Mouse (Mus musculus): Measurements from ENCODE around the gene 4930562C15Rik. TPM values are rescaled to one million over a fixed set of nuclear protein-coding genes. Genes with fewer than 3 reads are reported as not detected.

Gene 4930562C15Rik
- polyA plus RNA-seq, 1 experiment: not detected

DNA sequence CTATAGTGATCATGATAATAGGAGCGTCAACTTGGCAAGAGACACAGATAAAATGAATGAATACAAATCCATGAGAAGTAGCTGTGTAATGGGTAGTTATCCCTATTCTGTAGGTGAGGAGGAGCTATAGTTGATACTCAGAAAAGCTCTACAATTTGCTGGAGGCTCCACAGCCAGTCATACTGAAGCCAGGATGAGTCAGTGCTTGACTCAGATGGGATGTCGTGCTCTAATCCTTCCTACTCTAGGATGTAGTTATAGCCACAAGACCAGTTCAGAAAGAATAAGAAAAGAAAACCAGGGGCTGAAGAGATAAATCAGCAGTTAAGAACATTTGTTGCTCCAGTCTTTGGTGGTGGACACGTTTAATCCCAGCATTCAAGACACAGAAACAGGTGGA, 2.4 kb downstream of the 4930562C15Rik start:
- Histone ChIP-seq H3K4me3 (ENCODE audit: extremely low read depth, insufficient read depth, insufficient read length) (no peak overlapping the region), H3K36me3 (ENCODE audit: control insufficient read depth, insufficient read depth, low read length) (no peaks in the 10 kb centered on the region), H3K27ac (ENCODE audit: insufficient read depth, low read length) (no peak overlapping the region), H3K4me1 (ENCODE audit: control insufficient read depth, insufficient read depth, insufficient read length) (no peaks in the 10 kb centered on the region), H3K27me3 (ENCODE audit: control insufficient read depth, insufficient read depth, low read length) (no peaks in the 10 kb centered on the region)
- 87% methylated on average over 3 of the region's 3 CpGs for WGBS
- TF ChIP-seq CTCF (IDR thresholded peaks at IDR 0.05; ENCODE audit: extremely low read depth, insufficient read depth, insufficient read length, insufficient replicate concordance) (no peak), POLR2A (IDR thresholded peaks at IDR 0.05; ENCODE audit: low read depth, low read length) (no peak)
- DNase-seq (ENCODE audit: low read depth in 1 of 2, low spot score in 2 of 2): no peak

DNA sequence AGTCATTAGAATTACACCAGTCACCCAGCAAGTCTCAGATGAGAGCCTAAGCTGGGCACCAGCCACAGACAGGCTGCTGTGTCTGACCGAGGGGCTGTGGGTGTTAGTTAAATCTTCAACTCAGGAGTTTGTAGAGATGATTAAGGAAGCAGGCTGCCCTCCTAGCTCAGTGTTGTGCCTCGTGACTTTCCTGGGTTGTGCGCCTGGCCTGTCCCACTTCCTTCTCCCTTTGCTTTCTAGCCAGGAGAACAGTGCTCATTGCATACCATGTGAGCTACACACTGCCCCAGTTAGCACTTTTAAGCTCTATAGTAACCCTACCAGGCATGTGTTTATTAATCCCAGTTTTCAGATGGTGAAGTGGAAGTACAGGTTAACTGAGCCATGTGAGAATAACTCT, 4.3 kb downstream of the 4930562C15Rik start:
- WGBS: 61% methylated on average over 3 of the region's 3 CpGs
- no peak for DNase-seq (ENCODE audit: low read depth in 1 of 2, low spot score in 2 of 2)
- H3K27me3 ChIP-seq (ENCODE audit: control insufficient read depth, insufficient read depth, low read length): no peaks in the 10 kb centered on the region
- H3K4me1 ChIP-seq (ENCODE audit: control insufficient read depth, insufficient read depth, insufficient read length): no peaks in the 10 kb centered on the region
- TF ChIP-seq POLR2A (IDR thresholded peaks at IDR 0.05; ENCODE audit: low read depth, low read length): no peak
- no peak for TF ChIP-seq CTCF (IDR thresholded peaks at IDR 0.05; ENCODE audit: extremely low read depth, insufficient read depth, insufficient read length, insufficient replicate concordance)
- H3K27ac ChIP-seq (ENCODE audit: insufficient read depth, low read length): no peak overlapping the region
- no peaks in the 10 kb centered on the region for H3K36me3 ChIP-seq (ENCODE audit: control insufficient read depth, insufficient read depth, low read length)
- H3K4me3 ChIP-seq (ENCODE audit: extremely low read depth, insufficient read depth, insufficient read length): no peak overlapping the region

GRCm38 (mm10) chr16:4840231-4840630, 5.0 kb downstream of the 4930562C15Rik start:
- TF ChIP-seq CTCF (IDR thresholded peaks at IDR 0.05; ENCODE audit: extremely low read depth, insufficient read depth, insufficient read length, insufficient replicate concordance): no peak
- no peak for TF ChIP-seq POLR2A (IDR thresholded peaks at IDR 0.05; ENCODE audit: low read depth, low read length)
- Histone ChIP-seq H3K4me1 (ENCODE audit: control insufficient read depth, insufficient read depth, insufficient read length) (no peaks in the 10 kb centered on the region), H3K27me3 (ENCODE audit: control insufficient read depth, insufficient read depth, low read length) (no peaks in the 10 kb centered on the region), H3K36me3 (ENCODE audit: control insufficient read depth, insufficient read depth, low read length) (no peaks in the 10 kb centered on the region), H3K27ac (ENCODE audit: insufficient read depth, low read length) (no peak overlapping the region), H3K4me3 (ENCODE audit: extremely low read depth, insufficient read depth, insufficient read length) (no peak overlapping the region)
- no peak for DNase-seq (ENCODE audit: low read depth in 1 of 2, low spot score in 2 of 2)
- 78% methylated on average over 8 of the region's 8 CpGs for WGBS

GRCm38 (mm10) chr16:4847041-4847440, 11.8 kb downstream of the 4930562C15Rik start:
- TF ChIP-seq POLR2A (IDR thresholded peaks at IDR 0.05; ENCODE audit: low read depth, low read length) (no peak), CTCF (IDR thresholded peaks at IDR 0.05; ENCODE audit: extremely low read depth, insufficient read depth, insufficient read length, insufficient replicate concordance) (no peak)
- WGBS: 32% methylated on average over 3 of the region's 3 CpGs
- DNase-seq (ENCODE audit: low read depth in 1 of 2, low spot score in 2 of 2): peak; percentile 60 to 63
- Histone ChIP-seq H3K36me3 (ENCODE audit: control insufficient read depth, insufficient read depth, low read length) (no peaks in the 10 kb centered on the region), H3K4me3 (ENCODE audit: extremely low read depth, insufficient read depth, insufficient read length) (no peak overlapping the region), H3K4me1 (ENCODE audit: control insufficient read depth, insufficient read depth, insufficient read length) (peaks cover 14% of the 10 kb centered on the region; the same call in 1 of the 2 replicates), H3K27ac (ENCODE audit: insufficient read depth, low read length) (no peak overlapping the region), H3K27me3 (ENCODE audit: control insufficient read depth, insufficient read depth, low read length) (no peaks in the 10 kb centered on the region)

GRCm38 (mm10) chr16:4848090-4848489, 12.9 kb downstream of the 4930562C15Rik start:
- no peak for DNase-seq (ENCODE audit: low read depth in 1 of 2, low spot score in 2 of 2)
- no peaks in the 10 kb centered on the region for H3K36me3 ChIP-seq (ENCODE audit: control insufficient read depth, insufficient read depth, low read length)
- WGBS: 90% methylated on average over 2 of the region's 2 CpGs
- no peak overlapping the region for H3K27ac ChIP-seq (ENCODE audit: insufficient read depth, low read length)
- TF ChIP-seq CTCF (IDR thresholded peaks at IDR 0.05; ENCODE audit: extremely low read depth, insufficient read depth, insufficient read length, insufficient replicate concordance): no peak
- TF ChIP-seq POLR2A (IDR thresholded peaks at IDR 0.05; ENCODE audit: low read depth, low read length): no peak
- H3K27me3 ChIP-seq (ENCODE audit: control insufficient read depth, insufficient read depth, low read length): no peaks in the 10 kb centered on the region
- H3K4me3 ChIP-seq (ENCODE audit: extremely low read depth, insufficient read depth, insufficient read length): no peak overlapping the region
- H3K4me1 ChIP-seq (ENCODE audit: control insufficient read depth, insufficient read depth, insufficient read length): peaks cover 14% of the 10 kb centered on the region; the same call in 1 of the 2 replicates

DNA sequence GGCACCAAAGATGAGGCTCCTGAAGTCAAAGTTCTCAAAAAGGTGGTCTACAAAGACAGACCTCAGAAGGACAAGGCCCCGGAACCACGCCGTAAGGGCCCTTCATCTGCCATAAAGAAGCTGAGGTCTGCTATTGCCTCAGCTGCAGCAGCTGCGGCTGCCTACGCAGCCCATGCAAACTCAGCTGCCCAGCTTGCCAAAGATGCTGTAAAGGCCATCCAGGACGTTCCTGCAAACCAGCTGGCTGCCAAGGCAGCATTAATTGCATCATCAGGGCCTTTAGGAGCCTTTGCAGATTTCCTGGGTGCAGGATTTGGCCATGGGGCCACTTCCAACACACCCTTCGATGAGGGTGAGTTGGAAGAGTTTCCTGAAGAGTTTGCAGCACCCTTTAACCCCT, 15.1 kb downstream of the 4930562C15Rik start:
- no peak for TF ChIP-seq CTCF (IDR thresholded peaks at IDR 0.05; ENCODE audit: extremely low read depth, insufficient read depth, insufficient read length, insufficient replicate concordance)
- no peak for TF ChIP-seq POLR2A (IDR thresholded peaks at IDR 0.05; ENCODE audit: low read depth, low read length)
- H3K36me3 ChIP-seq (ENCODE audit: control insufficient read depth, insufficient read depth, low read length): no peaks in the 10 kb centered on the region
- H3K4me1 ChIP-seq (ENCODE audit: control insufficient read depth, insufficient read depth, insufficient read length): peaks cover 14% of the 10 kb centered on the region; the same call in 1 of the 2 replicates
- H3K4me3 ChIP-seq (ENCODE audit: extremely low read depth, insufficient read depth, insufficient read length): no peak overlapping the region
- H3K27me3 ChIP-seq (ENCODE audit: control insufficient read depth, insufficient read depth, low read length): no peaks in the 10 kb centered on the region
- no peak overlapping the region for H3K27ac ChIP-seq (ENCODE audit: insufficient read depth, low read length)
- no peak for DNase-seq (ENCODE audit: low read depth in 1 of 2, low spot score in 2 of 2)
- WGBS: 79% methylated on average over 7 of the region's 7 CpGs

DNA sequence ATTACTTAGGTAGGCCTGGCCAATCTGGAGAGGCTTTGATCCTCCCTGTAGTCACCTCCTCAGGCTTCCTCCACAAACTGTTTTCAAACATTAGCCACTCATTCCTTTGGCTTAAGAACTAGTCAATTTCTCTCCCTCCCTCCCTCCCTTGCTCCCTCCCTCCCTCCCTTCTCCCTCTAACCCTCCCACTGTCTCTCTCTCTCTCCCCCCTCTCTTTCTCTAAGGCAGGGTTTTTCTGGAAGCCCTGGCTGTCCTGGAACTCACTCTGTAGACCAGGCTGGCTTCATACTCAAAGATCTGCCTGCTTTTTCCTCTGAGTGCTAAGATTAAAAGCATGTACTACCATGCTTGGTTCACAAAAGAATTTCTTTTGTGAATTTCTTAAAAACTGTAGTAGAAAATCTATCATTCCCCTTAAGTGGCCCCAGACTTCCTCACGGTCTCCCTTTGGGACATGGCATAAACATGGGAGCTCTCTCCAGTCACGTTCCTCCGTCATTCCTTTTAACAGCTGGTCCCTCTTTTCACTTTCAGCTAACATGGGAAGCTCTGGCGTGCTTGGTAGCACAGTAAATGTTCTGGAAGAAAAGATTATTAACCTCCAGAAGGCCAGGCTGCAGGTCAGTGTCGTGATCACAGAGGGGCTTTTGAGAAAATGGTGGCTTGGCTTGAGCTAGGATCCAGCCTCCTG, 15.9 kb downstream of the 4930562C15Rik start:
- H3K4me3 ChIP-seq (ENCODE audit: extremely low read depth, insufficient read depth, insufficient read length): no peak overlapping the region
- WGBS: 87% methylated on average over 5 of the region's 5 CpGs
- peaks cover 14% of the 10 kb centered on the region; the same call in 1 of the 2 replicates for H3K4me1 ChIP-seq (ENCODE audit: control insufficient read depth, insufficient read depth, insufficient read length)
- no peak overlapping the region for H3K27ac ChIP-seq (ENCODE audit: insufficient read depth, low read length)
- no peak for DNase-seq (ENCODE audit: low read depth in 1 of 2, low spot score in 2 of 2)
- H3K27me3 ChIP-seq (ENCODE audit: control insufficient read depth, insufficient read depth, low read length): no peaks in the 10 kb centered on the region
- no peaks in the 10 kb centered on the region for H3K36me3 ChIP-seq (ENCODE audit: control insufficient read depth, insufficient read depth, low read length)
- TF ChIP-seq POLR2A (IDR thresholded peaks at IDR 0.05; ENCODE audit: low read depth, low read length) (no peak), CTCF (IDR thresholded peaks at IDR 0.05; ENCODE audit: extremely low read depth, insufficient read depth, insufficient read length, insufficient replicate concordance) (no peak)
